Mouse (Mus musculus) lung, postnatal 0 days (tissue): ENCODE data around the gene Rtcb.

Experiments used
- CTCF ChIP-seq: IDR thresholded peaks from 2 replicates; pipeline ENCODE4 v1.5.1; 2016; ENCODE audit warnings: antibody characterized with exemption, mild to moderate bottlenecking
- EP300 ChIP-seq: IDR thresholded peaks from 2 replicates; pipeline ENCODE4 v1.6.1; 2016; ENCODE audit warnings: antibody characterized with exemption, mild to moderate bottlenecking, control low read depth

DNA sequence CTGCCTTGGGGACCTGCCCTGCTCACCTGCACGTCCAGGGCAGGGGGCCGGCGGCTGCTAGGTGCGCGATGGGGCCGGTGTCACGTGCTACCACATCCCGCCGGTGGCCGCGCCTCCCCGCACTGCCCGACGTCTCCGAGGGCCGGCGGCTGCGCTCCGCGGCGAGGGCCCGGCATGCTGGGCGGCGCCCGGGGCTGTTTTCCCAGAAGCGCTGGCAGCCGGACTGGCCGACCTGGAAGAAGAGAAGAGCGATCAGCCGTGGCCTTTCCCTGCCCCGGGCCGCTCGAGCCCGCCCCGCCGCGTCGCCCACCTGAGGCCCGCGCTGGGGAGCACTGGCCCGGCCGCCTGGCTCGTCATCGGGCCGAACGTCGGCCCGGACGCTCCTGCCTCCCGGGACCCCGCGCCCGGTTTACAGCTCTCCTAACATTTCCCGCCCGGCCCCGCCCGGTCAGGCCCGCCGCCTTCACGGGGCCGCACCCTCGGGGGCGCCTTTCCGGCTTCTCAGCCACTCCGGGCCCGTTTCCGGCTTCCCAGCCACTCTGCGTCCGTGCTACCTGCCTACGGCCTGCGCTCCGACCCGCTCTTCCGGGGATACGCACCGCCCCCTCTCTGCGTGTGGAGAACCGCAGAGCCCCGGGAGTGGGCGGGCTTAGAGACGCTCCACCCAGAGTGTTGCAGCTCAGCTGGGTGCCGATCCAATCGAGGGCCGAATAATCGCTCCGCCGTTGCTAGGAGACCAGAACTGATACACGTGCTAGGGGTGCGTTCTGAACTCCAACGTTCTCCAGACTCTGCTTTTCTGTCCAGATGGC is 40.9 kb downstream of the Rtcb start, which contains the start of gene Prdm4:
- TF ChIP-seq CTCF = peak; percentile 61
- no peak for TF ChIP-seq EP300
